Mouse (Mus musculus): ENCODE results near the gene Gm5294. TPM values are rescaled to one million over a fixed set of nuclear protein-coding genes. Genes with fewer than 3 reads are reported as not detected.
A peak's percentile ranks its signal among the peaks of the same experiment; 100 is the strongest.

Gm5294 gene
- total RNA-seq, 1 experiment from 2014 or later: not detected

DNA sequence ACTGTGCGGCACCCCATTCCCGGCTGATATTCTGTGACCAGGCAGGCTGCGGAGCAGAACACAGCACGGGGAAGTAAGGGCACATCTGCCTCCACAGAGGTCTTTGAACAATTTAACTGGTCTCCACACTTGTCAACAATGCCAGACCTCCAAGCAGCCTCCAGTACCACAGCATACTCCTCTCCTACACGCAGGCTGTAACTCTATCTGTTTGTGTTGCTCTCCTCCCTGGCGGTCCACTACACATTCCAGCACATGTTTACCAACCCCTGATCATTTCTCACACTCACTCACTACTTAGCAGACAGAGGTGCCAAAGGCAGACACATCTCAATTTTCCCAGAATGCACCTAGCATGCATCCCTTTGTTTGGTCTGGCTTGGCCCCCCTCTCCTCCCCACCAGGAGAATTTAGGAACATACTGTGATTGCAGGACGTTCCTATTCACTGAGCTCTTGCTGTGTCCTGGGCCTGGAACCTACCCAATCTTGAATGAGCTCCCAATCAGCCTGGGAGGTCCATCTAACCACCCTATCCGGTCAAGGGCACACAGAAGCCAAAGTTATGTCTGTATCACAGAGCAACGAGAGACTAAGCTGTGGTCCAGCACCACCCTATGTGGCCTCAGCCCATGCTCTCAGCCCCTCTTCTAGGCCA lies 23.4 kb downstream of the Gm5294 start:
- no peak for ATAC-seq (ENCODE audit: extremely low read depth, insufficient number of reproducible peaks, low FRiP score, poor library complexity, severe bottlenecking)

DNA sequence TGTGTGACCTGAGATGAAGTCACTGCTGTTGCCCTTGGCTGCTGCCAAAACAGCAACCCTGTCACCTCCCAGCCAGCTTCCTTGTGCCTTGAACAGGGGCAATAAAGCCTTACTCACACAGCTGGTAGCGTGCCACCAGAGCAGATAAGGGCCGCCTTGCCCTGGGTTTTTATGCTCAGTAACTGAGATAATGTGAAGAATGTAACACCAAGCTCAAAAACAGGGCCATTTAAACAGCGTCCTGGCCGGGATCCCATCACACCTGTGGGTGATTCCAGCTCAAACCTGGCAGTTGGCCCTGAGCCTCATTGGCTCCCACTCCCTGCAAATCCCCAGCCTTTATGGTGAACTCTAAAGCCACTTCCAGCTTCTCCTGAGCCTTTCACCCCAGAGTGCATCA lies 26.6 kb downstream of the Gm5294 start:
- ATAC-seq (ENCODE audit: extremely low read depth, insufficient number of reproducible peaks, low FRiP score, poor library complexity, severe bottlenecking): no peak

DNA sequence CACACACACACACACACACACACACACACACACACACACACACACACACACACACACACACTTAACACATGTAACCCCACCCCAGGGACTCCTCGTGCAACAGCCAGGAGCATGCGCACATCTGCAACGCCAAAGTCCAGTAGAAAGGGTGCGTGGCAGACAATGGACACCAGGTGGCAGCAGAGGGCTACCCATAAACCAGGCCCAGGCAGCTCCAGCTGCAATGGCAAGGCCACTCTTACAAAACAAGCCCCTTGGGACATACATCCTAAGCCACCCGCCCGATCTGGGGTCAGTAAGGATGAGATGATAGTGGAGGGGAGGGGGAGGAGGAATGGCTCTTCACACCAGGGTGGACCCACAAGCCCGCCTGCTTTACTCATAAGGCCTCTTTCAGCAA lies 28.2 kb downstream of the Gm5294 start:
- ATAC-seq (ENCODE audit: extremely low read depth, insufficient number of reproducible peaks, low FRiP score, poor library complexity, severe bottlenecking): peak; percentile 72

GRCm38 (mm10) chr5:138849682-138850461 lies 30.0 kb downstream of the Gm5294 start:
- ATAC-seq (ENCODE audit: extremely low read depth, insufficient number of reproducible peaks, low FRiP score, poor library complexity, severe bottlenecking): no peak

DNA sequence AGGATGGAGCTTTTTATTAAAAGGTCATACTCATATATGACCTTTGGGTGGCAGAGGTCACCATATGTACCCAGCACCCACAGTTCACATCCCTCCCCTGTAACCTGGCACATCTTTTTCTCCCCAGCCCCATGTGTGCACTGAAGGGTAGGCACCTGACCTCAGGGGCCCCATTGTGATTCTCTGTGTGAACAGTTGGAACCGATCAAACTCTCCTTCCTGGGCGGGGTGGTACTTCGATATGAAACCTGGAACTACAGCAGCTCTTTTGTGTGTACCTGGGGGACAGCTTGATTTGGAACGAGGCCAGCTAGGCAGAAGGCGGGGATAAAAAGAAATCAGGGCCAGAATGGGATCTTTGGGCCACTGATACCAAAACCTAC lies 30.6 kb downstream of the Gm5294 start:
- no peak for ATAC-seq (ENCODE audit: extremely low read depth, insufficient number of reproducible peaks, low FRiP score, poor library complexity, severe bottlenecking)

DNA sequence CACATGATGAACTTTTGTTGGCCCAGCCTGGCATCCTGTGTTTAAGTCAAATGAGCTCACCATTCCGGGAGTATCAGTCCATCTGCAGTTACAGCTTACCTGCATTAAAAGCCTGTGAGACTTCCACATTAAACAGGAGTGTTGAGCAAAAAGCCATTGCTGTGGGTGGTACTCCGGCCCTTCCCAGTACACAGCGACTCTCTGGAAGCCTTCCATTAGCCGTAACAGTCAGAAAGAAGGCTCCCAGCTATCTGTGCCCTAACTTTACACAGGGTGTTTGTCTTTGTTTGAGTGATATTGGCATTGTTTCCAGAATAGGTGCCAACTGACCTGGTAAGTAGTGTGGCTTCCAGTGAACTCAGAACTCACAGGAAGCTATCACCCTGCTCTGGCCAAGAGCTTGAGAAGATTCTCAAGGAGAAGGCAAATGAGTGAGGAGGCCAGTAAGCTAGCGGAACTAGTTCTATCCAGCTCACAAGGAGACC lies 31.5 kb downstream of the Gm5294 start:
- ATAC-seq (ENCODE audit: extremely low read depth, insufficient number of reproducible peaks, low FRiP score, poor library complexity, severe bottlenecking): no peak

DNA sequence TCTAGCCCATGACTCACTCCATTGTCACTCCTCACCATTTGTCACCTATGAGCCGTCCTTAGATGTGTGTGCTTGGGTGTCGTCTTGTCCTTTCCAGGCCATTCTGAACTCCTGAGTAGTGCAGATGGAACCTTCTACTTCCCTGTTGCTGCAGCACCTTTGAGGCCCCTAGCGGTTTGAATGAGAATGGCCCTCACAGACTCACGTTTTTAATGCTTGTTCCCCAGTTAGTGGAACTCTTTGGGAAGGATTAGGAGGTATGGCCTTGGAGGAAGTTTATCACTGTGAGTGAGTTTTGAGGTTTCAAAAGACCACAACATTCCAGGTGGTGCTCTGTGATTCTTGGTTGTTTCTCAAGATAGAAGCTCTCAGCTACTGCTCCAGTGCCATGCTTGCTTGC lies 32.3 kb downstream of the Gm5294 start:
- ATAC-seq (ENCODE audit: extremely low read depth, insufficient number of reproducible peaks, low FRiP score, poor library complexity, severe bottlenecking): no peak

- ATAC-seq (ENCODE audit: extremely low read depth, insufficient number of reproducible peaks, low FRiP score, poor library complexity, severe bottlenecking): no peak
These were observed 33.5 kb downstream of the Gm5294 start for GRCm38 (mm10) chr5:138853349-138853748.

GRCm38 (mm10) chr5:138857010-138857617 lies 37.2 kb downstream of the Gm5294 start:
- ATAC-seq (ENCODE audit: extremely low read depth, insufficient number of reproducible peaks, low FRiP score, poor library complexity, severe bottlenecking): no peak

DNA sequence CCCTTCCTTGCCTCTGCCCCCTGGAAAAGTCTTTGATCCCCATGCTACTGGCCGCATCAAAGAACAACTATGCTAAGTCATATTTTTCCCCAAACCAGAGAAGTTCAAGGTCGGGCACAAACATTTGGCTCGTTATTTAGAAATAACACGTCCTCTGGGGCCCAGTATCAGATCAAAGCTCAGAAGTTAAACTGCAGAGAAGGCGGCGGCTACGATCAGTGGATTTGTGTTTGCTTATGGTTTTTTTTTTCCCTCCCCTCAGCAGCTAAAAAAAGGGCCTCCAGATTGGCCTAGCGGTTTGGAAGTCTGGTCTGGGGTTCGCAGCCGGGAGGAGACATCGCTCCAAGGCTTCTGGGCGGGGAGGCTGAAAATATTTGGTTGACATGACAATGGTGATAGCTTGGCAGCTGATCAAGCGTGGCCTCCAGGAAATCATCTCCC lies 38.0 kb downstream of the Gm5294 start:
- no peak for ATAC-seq (ENCODE audit: extremely low read depth, insufficient number of reproducible peaks, low FRiP score, poor library complexity, severe bottlenecking)

DNA sequence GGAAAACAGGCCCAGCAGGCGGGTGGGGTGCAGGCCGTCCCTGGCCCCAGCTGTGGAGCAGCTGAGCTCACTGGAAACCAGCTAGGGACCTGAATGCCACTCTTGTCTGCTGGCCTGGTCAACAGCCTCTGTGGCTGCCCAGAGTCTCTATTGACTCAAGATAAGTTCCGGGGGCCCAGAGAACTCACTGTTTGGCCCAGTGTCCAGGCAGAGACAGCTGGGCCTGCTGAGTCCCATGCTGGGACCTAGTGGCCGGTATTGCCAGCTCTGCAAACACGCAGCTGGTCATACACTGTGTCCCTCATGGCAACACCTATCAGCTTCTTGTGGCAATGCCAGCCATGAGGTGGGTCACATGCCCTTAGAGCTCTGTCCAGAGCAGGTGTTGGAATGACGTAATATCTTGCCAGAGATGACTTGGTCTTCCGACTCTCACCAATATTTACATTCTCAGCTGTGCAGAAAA lies 43.8 kb downstream of the Gm5294 start:
- ATAC-seq (ENCODE audit: extremely low read depth, insufficient number of reproducible peaks, low FRiP score, poor library complexity, severe bottlenecking): no peak

DNA sequence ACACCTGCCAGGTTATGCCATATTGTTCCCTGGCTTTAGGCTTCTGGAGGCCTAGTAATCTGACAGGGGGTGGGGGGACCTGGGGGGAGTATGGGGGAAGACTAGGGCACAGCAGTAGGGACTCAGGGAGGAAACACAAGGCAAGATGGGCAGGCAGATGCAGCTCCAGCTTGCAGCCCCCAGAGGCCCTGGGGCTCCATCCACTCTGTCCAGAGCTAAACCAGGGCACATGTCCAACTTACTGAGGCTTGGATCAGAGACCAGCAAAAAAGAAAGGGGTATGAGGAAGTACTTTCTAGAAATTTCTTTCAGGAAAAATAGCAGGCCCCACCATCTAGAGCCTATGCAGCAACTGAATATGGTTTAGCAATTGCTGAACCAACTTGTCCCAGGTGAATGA lies 44.3 kb downstream of the Gm5294 start:
- no peak for ATAC-seq (ENCODE audit: extremely low read depth, insufficient number of reproducible peaks, low FRiP score, poor library complexity, severe bottlenecking)

GRCm38 (mm10) chr5:138864880-138865279 lies 45.0 kb downstream of the Gm5294 start:
- no peak for ATAC-seq (ENCODE audit: extremely low read depth, insufficient number of reproducible peaks, low FRiP score, poor library complexity, severe bottlenecking)

GRCm38 (mm10) chr5:138865637-138866036 lies 45.8 kb downstream of the Gm5294 start:
- ATAC-seq (ENCODE audit: extremely low read depth, insufficient number of reproducible peaks, low FRiP score, poor library complexity, severe bottlenecking): no peak

Other genes with a start within 250 kb of the Gm5294 start
- gene Zfp68, start 200.3 kb upstream of the Gm5294 start, total RNA-seq (2017): 55.5 and 59.7 TPM in 2 replicates
- 12.5 and 16.3 TPM in 2 replicates for gene A430033K04Rik, start 197.2 kb upstream of the Gm5294 start, total RNA-seq (2017)
- 1.2 and 1.3 TPM in 2 replicates for gene Fam20c, start 65.6 kb upstream of the Gm5294 start, total RNA-seq (2017)
- 0.25 TPM in 1 of 2 replicates, not detected in the other for gene Pdgfa, start 177.3 kb downstream of the Gm5294 start, total RNA-seq (2017)

Measured in neutrophil, adult 5-6 weeks (primary cell).